Mouse (Mus musculus): Measurements from ENCODE around the gene Bcl6.

DNA sequence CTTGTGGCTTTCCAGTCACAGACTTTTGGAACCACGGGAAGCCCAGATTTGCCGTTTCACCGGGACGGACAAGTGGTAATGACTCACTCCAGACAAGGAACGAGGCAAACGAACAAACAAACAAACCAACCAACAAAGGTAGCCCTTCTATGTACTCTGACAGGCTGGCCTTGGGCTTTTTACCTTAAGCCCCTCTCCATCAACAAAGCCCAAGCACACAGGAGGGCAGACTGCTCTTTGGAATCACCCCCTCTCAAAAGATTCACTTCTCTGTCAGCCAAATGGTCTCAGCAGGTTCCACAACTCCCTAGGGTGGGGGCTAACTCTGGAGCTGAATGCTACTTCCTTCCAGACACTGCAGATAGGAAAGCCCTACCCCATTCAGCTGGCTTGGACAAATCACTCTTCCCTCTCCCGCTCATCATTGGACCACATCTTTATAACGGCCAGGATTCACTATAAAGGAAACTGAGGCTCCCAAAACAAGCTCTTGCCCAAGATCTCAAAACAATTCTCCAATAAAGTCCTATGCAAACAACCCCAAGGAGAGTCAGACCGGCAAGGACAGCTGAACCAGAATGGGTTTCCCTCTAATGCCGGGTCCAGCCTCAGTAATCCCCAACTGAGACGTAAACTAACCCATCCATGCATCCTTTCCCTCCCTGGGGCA is 8.3 kb downstream of the Bcl6 start:
- no peak for TF ChIP-seq POLR2A (IDR thresholded peaks at IDR 0.05; ENCODE audit: extremely low read depth, insufficient read depth, low read length)
- TF ChIP-seq CTCF (IDR thresholded peaks at IDR 0.05; ENCODE audit: extremely low read depth, insufficient read depth, low read length) = no peak

All from cortical plate, adult 2 months (tissue).